Mouse (Mus musculus) mouse embryonic stem cell (cell line): ENCODE data around the gene Prdm1.

Experiments
- in situ Hi-C, 2 experiments: fragments of 300-500 bp; cut with MboI; formaldehyde crosslinking; loops; 1 replicate in 1 of 2; 3 replicates in 1 of 2; pipeline ENCODE4 v1.14.3; 2019 to 2020; ENCODE audit warnings: low sequenced_read_pairs in 2 of 2, low pct_unique_long_range_greater_than_20kb in 1 of 2, mixed read lengths in 1 of 2; ENCODE audit not compliant: unreplicated experiment in 1 of 2

Prdm1 gene

DNA sequence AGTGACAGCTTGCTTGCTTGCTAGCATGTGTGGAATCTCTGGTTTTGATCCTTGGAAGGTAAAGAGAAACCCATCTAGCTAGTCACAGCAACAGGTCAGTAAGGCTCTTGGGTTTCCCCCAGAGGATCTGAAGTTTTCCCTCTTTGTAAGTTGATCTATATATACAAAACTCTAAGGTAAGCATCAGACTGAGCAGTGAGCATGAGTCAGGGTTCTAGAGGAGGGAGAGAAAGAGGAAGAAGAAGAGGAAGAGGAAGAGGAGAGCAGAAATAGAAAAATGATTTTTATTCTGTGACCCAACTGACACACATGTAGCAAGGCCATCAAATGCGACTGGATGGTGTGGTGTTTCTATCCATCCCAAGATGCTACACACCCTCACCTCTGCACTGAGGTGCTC is 90.7 kb downstream of the Prdm1 start:
- in situ Hi-C loops = no loop called here

DNA sequence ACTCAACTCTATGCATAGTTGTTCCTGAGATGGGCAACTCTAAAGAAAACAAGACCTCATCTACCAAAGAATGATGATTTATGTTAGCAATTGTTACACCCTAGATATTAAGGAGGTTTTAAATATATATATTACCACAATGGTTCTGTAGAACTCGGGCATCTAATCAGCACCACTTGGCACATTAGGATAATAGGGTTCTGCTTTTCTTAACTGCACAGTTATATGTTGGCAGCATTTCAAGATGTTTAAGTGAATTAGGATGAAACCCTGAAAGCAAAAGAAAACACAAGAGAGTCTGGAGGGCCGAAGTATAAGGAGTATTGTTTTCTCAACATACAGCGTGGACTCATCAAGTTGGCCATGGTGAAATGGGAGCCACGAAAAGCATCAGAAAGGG is 92.3 kb downstream of the Prdm1 start:
- in situ Hi-C loops = no loop called here

DNA sequence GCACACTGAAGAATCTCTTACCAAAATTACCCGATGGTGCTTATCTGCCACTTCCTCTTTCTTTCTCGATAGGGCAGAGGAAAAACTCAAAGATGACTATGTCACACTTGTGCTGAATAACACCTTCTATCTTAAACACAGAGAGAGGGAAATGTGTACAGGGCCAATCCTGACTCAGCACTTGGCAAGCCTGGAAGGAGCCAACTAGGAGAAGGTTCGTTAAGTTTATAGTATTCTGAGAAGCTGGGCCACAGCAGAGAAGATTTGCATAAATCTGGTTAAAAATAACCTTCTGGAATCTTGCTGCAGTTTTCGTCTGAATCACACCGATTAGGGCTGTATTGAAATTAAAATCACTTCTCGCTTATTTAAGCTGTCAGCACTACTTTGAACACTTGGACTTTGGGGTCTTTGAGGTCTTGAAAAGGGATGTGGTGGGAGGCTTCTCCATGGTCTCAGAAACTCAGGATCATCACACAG is 93.6 kb downstream of the Prdm1 start:
- in situ Hi-C loops = no loop called here

DNA sequence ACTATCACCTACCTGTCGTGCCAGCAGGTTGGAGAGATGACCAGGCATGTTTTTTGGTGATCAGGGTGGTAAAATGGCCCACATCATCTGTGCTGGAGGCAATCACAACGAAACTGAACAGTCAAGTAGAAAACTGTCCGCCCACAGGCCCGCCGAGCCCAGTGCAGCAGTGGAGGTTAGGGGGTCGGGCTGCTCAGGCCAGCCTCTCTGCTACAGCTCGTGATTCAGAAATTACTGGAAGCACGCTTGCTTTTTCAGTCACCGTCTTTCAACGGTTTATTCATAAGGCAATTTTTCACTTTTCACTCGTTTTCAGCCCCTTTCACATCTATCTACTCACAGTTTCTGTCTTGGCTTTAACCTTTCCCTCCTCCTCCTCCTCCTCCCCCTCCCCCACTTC is 96.1 kb downstream of the Prdm1 start:
- in situ Hi-C loops = no loop called here

DNA sequence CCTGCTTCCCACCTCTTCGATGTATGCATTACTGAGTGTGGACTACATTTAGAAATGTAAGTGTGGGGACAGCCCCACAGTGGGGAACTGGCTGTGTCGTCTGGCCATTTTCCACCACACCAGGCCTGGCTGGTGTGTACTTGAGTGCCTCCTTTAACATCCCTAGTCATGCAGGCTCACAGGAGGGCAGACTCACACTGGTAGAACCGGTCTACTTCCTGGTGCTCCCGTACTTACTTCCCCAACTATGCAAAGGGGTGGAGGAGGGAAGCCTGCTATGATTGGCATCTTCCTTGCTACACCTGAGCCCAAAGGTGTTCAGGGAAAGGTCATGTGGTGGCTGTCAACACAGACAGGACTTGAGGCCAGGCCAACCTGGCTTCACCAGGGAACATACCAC is 96.6 kb downstream of the Prdm1 start:
- in situ Hi-C loops = no loop called here

DNA sequence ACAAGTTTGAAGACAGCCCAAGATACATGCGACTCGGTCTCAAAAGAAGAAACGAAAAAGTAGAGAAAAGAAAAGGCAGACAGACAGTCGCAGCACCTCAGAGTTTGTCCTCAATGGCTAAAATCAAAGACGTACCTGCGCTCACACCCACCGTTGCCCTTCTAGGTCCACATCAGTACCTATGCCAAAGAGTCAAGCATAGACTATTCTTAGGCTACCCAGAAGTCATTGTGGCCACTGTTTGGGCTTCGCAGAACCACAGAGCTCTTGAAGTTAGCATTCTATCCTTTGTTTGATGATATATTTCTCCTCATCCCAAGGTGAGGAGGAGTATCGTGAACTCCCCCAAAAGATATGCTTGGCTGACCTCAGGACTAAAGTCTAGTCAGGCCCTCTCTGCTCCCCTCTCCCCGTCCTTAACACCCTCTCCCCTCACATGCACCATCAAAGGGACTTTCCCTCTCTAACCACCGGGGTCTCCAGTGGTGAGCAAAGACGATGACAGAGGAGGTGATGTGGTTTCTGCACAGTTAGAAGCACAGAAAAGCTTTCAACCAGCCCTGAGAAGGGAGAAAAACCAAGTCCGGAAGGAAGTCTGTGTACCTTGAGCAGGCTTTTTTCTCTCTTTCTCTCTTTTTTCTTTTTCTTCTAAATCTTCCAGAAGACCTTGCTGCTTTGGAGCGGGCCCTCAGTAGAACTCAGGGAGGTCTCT is 99.0 kb downstream of the Prdm1 start:
- in situ Hi-C loops = no loop called here

DNA sequence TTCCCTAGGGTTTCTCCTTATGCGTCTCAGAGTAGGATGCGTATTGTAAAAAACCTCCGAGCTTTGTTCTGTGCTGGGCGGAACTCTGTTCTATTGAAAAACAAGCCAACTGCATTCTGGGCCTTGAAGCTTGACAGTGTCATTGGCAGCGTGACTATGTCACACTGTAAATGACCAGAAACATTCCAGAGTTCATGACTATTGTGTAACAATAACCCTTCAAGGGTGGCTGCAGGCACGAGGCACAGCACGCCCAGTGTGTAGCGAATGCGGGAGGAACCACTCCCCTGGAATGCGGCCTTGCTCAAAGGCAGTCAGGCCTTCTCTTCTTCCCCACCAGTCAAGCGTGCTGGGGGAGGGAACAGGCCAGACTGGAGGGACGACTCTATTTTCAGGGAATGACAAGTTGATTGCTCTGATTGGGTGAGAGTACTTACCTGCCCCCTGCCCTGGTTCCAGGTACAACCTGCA is 100.4 kb downstream of the Prdm1 start:
- in situ Hi-C loops = no loop called here

DNA sequence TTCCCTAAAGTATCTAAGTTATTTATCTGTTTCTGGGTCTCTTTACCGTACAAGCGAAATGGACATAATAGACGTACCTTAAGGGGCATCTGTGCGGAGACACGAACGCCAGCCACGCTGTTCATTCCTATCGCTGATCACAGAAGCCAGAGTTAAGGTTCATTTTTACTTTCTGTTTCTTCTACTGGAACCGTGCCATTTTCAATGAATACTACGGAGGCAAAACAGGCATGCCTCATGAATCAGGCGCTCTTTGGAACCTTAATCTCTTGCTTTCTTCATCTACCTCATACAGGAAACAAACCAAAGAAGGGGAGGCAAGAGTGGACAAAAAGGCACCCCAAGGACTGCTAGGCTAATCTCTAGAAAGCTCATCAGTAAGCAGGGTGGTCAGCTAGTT is 100.9 kb downstream of the Prdm1 start:
- in situ Hi-C loops = no loop called here

DNA sequence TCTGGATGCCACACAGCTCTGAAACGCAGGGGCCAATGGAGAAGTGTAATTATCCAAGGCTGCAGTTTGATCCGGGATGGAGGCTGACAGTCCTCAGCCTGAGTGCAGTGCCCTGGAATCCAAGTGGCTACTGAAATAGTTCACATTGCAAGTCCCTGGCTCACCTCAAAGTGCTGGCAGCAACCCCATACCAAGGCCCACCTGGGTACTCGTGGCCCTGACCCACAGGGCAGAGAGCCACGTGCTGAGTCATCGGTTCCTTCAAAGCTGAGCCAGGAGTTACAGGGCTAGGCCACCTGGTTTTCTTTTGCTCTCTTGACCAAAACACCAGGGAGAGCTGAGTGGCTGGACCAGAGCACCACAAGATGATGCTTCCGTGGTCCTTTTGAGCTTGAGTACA is 103.3 kb downstream of the Prdm1 start:
- in situ Hi-C loops = no loop called here

DNA sequence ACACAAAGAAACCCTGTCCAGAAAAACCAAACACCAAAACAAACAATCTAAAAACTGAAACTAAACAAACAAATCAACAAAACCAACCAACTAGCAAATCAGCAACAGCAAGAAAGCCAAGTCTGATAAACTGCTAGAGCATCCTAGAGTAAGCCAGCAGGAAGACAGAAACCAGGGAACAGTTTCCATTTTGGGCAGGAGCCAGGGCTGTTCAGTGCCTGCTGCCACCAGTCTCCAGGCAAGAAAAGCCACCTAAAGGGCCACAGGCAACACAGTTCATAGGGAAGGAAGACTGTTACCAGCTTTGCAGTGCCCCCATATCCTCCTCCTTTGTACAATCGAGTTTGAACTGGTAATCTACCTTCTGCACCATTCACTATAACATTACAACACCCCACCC is 106.4 kb downstream of the Prdm1 start:
- in situ Hi-C loops = no loop called here

DNA sequence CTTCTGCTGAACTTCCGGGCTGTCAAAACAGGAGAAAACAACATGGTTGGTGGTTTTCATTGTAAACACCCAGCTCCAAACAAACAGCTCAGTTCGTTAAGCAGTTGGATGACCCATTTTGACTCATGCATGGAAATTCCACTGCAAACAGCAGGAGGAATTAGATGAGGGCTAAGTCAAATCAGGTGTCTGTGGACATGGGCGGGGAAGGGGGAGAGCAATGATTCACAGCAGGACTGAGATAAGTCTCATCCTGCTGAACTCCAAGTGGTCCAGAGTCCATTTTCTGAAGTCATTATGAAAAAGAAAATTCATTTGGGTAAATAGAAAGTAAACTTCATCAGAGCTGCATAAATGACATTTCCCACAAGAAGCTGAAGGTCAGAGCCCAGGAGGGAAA is 108.1 kb downstream of the Prdm1 start:
- in situ Hi-C loops = no loop called here

DNA sequence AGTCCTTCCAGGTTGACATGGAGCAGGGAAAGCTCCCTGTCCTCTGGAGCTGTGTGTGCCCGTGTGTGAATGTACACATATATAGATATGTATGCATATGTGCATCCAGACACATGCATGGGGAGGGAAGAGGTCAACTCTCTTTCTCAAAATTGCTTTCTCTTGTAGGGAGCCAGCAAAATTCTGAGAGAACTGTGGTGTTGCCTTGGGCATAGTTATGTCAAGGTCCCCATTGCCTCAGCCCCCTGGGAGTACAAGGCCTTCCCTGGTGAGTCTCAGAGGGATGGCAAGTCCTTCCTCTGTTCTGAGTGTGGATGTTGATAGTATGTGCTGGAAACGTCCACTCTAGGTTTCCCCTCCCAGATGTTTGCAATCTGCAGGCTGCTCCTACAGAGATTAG is 109.4 kb downstream of the Prdm1 start:
- in situ Hi-C loops = no loop called here

DNA sequence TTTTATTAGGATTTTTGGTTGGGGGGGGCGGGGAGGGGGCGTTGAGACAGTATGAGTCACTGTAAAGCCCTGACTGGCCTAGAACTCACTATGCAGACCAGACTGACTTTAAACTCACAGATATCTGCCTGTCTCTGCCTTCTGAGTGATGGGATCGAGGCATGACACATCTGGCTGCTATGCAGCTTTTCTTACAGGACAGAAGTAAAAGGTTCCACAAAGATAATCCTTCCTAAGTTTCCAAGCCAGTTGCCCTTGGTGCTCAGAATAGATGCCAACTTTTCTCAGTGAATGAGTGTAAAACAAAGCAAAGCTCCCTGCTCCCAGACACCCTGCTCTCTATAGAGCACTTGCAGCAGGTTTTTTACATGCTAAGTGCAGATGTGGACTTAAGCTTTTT is 112.7 kb downstream of the Prdm1 start:
- in situ Hi-C loops = no loop called here

DNA sequence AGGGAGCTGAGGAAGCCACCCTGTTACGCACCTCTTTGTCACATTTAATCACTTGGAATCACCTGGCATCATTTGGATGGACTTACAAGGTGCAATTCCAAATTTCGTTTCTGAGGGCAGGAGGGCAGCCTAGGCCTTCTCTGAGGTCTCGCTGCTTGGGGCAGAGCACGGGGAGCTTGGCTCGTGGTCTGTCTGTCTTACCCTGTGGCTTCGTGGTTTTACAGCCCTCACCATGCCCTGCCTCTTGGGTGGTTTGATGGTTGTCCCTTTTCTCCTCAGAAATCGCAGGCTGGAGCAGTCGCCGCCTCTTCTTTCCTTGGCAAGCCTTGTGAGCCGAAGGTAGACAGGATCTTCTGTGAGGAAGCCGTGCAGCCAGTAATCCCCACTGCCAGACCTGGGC is 118.3 kb downstream of the Prdm1 start:
- in situ Hi-C loops = no loop called here

DNA sequence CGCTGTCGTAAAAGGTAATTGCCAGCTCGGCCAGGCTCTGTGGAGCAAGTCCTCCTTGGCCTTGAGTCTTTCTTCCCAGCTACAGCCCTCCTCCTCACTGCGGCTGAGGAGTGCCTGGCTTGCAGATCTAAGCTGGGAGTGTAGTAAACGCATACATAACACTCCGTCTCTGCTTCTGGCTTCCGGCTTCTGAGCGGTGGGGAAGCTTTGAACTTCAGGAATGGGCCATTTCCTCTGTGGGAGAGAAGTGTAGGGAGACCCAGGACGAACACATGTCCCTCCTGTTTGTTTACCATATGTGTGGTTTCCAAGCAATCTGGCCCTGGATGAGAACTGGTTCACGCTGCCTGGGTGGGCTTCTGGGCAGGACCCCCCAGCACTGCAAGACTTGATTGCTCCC is 119.2 kb downstream of the Prdm1 start:
- in situ Hi-C loops = no loop called here

DNA sequence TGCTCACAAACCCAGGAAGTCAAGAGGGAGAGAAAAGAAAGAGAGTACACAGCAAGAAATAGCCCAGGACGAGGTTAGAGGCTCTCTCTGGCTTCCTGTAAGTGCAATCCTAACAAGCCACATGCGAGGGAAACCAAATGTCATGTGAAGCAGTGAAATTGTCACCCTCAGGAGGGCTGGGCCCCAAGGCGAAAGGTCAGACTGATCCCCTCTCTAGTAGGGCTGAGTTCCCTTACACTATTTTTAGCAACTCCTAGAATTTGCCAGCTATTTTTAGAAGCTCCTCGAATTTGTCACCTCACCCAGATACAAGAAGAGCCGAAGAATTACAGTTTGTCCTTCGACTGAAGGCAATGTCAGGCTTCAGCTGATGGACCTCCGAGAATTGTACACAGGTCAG is 124.9 kb downstream of the Prdm1 start:
- in situ Hi-C loops = no loop called here

DNA sequence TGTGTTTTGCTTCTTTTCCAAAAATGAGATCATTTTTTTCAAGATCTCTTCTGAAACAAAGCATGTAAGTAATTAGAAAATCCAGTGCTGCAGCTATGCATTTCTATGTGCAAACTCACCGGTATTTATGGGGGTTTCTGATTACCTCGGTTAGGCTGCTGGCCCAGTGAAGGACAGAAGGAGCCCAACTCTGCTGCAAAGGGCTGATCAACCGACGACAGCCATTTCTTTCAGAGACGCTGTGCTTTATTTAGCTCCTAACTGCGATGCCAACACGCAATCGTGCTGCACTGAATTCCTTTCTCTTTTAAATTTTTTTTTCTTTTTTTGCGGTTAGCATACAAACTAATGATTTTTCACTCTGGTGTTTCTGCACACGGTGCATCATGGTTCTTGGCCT is 126.7 kb downstream of the Prdm1 start:
- in situ Hi-C loops = no loop called here

DNA sequence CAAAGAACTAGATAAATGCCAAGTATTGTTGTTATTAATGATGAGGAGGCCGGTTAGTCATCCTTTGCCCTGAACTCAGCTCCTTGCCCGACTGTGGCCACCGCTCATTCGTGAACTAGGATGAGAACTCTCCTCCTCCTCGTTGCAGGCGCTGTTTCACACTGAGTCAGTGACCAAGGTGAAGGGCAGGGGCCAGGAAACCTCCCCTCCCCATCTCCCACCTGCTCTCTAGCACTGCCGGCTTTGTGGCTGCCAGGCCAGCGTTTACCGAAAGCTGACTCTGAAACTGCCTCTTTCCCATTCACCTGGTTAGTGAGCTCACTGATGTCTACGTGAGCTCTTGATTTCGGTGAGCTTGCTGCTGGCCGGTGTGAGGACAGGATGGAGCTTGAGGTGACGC is 127.7 kb downstream of the Prdm1 start:
- in situ Hi-C loops = no loop called here

DNA sequence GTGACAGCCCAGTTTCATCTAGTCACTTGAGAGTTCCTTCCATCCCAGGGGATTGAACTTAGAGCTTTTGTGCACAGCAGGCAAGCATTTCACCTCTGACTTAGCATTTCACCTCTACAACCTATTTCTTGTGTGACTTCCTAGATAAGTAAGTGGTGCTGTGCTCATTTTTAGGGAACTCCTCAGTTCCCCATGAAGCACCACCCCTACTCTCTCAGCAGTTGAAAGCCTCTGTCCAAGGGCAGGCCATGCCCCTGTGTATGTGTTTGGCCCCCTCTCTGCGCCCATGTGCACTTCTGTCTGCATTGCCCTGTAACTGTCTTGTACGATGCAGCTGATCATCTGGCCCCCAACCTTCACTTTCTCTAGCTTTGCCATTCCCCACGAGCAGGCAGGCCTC is 128.2 kb downstream of the Prdm1 start:
- in situ Hi-C loops = no loop called here

DNA sequence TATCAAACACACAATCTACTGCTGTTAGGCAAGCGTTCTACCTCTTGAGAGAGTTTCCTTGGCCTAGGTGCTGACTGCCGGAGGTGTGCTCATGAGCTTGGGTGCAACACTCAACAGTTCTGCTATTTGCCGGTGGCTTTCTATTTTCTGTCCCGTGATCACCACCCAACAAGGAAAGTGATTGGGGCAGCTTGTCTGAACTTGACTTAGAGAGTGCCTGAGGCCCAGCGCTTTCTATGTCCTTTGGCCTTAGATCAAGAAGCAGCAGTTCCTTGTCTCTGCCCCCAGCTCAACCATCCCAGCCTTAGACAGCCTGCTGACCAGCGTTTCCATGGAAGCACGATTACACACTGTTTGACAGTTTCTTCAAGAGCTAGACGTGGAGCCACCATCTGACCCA is 135.4 kb downstream of the Prdm1 start:
- in situ Hi-C loops = no loop called here
